Mouse (Mus musculus): ENCODE measurements around the gene Mdm2. TPM values are rescaled to one million over a fixed set of nuclear protein-coding genes. Genes with fewer than 3 reads are reported as not detected.
"Not testable (repeated sequence)": the region's sequence is repeated elsewhere in the genome, so short reads cannot be mapped to it uniquely, and the experiment has no call there.

Mdm2 gene
- polyA plus RNA-seq, 1 experiment from 2014 or later: 62.4 TPM

- Histone ChIP-seq H3K4me3 (no peak overlapping the region), H3K36me3 (peaks cover 98% of the 10 kb centered on the region), H3K4me1 (no peaks in the 10 kb centered on the region), H3K9me3 (replicated peaks) (no peaks in the 10 kb centered on the region), H3K27me3 (ENCODE audit: low read depth, poor library complexity, severe bottlenecking) (no peaks in the 10 kb centered on the region), H3K27ac (no peak overlapping the region)
- WGBS: 94% methylated on average over 5 of the region's 5 CpGs
- DNase-seq (ENCODE audit: low spot score): no peak
Observed at GRCm38 (mm10) chr10:117752851-117753647, 42.5 kb upstream of the Mdm2 start.

- no peak for DNase-seq (ENCODE audit: low spot score)
- H3K36me3 ChIP-seq: peaks cover 97% of the 10 kb centered on the region
- no peak overlapping the region for H3K4me3 ChIP-seq
- peaks cover 4% of the 10 kb centered on the region; the same call in 1 of the 2 replicates for H3K4me1 ChIP-seq
- no peaks in the 10 kb centered on the region for H3K9me3 ChIP-seq (replicated peaks)
- WGBS: 97% methylated on average over 7 of the region's 7 CpGs
- no peaks in the 10 kb centered on the region for H3K27me3 ChIP-seq (ENCODE audit: low read depth, poor library complexity, severe bottlenecking)
- no peak overlapping the region for H3K27ac ChIP-seq
Observed at GRCm38 (mm10) chr10:117752304-117752821, 41.8 kb upstream of the Mdm2 start.

GRCm38 (mm10) chr10:117751744-117752143, 41.2 kb upstream of the Mdm2 start:
- H3K36me3 ChIP-seq: peaks cover 91% of the 10 kb centered on the region
- 95% methylated on average over 6 of the region's 6 CpGs for WGBS

GRCm38 (mm10) chr10:117751282-117751610, 40.7 kb upstream of the Mdm2 start:
- H3K36me3 ChIP-seq: peaks cover 86% of the 10 kb centered on the region
- no peak for DNase-seq (ENCODE audit: low spot score)
- H3K9me3 ChIP-seq (replicated peaks): no peaks in the 10 kb centered on the region
- H3K4me1 ChIP-seq: peaks cover 4% of the 10 kb centered on the region; the same call in 1 of the 2 replicates
- H3K27me3 ChIP-seq (ENCODE audit: low read depth, poor library complexity, severe bottlenecking): no peaks in the 10 kb centered on the region
- H3K4me3 ChIP-seq: no peak overlapping the region
- 97% methylated on average over 14 of the region's 14 CpGs for WGBS
- H3K27ac ChIP-seq: no peak overlapping the region

More at GRCm38 (mm10) chr10:117751744-117752143, 41.2 kb upstream of the Mdm2 start:
- H3K9me3 ChIP-seq (replicated peaks): no peaks in the 10 kb centered on the region
- H3K4me3 ChIP-seq: no peak overlapping the region
- H3K27ac ChIP-seq: no peak overlapping the region
- no peaks in the 10 kb centered on the region for H3K27me3 ChIP-seq (ENCODE audit: low read depth, poor library complexity, severe bottlenecking)
- no peak for DNase-seq (ENCODE audit: low spot score)
- H3K4me1 ChIP-seq: peaks cover 4% of the 10 kb centered on the region; the same call in 1 of the 2 replicates

- Histone ChIP-seq H3K27ac (no peak overlapping the region), H3K9me3 (replicated peaks) (no peaks in the 10 kb centered on the region), H3K27me3 (ENCODE audit: low read depth, poor library complexity, severe bottlenecking) (no peaks in the 10 kb centered on the region), H3K4me3 (no peak overlapping the region), H3K36me3 (peaks cover 81% of the 10 kb centered on the region), H3K4me1 (peaks cover 4% of the 10 kb centered on the region; the same call in 1 of the 2 replicates)
- 97% methylated on average over 5 of the region's 5 CpGs for WGBS
- DNase-seq (ENCODE audit: low spot score): no peak
Observed at GRCm38 (mm10) chr10:117750529-117751281, 40.1 kb upstream of the Mdm2 start.

- DNase-seq (ENCODE audit: low spot score): no peak
- H3K27ac ChIP-seq: no peak overlapping the region
- H3K4me1 ChIP-seq: peaks cover 11% of the 10 kb centered on the region
- peaks cover 72% of the 10 kb centered on the region for H3K36me3 ChIP-seq
- H3K4me3 ChIP-seq: no peak overlapping the region
- no peaks in the 10 kb centered on the region for H3K9me3 ChIP-seq (replicated peaks)
- H3K27me3 ChIP-seq (ENCODE audit: low read depth, poor library complexity, severe bottlenecking): no peaks in the 10 kb centered on the region
- 92% methylated on average over 14 of the region's 14 CpGs for WGBS
Observed at GRCm38 (mm10) chr10:117749787-117750343, 39.3 kb upstream of the Mdm2 start.

GRCm38 (mm10) chr10:117749050-117749686, 38.6 kb upstream of the Mdm2 start:
- Histone ChIP-seq H3K27me3 (ENCODE audit: low read depth, poor library complexity, severe bottlenecking) (no peaks in the 10 kb centered on the region), H3K27ac (no peak overlapping the region), H3K36me3 (peaks cover 65% of the 10 kb centered on the region), H3K4me1 (peaks cover 17% of the 10 kb centered on the region), H3K9me3 (replicated peaks) (no peaks in the 10 kb centered on the region), H3K4me3 (no peak overlapping the region)
- DNase-seq (ENCODE audit: low spot score): no peak
- 98% methylated on average over 10 of the region's 10 CpGs for WGBS

- 88% methylated on average over 10 of the region's 10 CpGs for WGBS
- peaks cover 66% of the 10 kb centered on the region for H3K36me3 ChIP-seq
Observed at GRCm38 (mm10) chr10:117748276-117749049, 37.9 kb upstream of the Mdm2 start.

GRCm38 (mm10) chr10:117747711-117748110, 37.2 kb upstream of the Mdm2 start:
- H3K4me3 ChIP-seq: no peak overlapping the region
- peaks cover 24% of the 10 kb centered on the region for H3K4me1 ChIP-seq
- DNase-seq (ENCODE audit: low spot score): no peak
- peaks cover 60% of the 10 kb centered on the region for H3K36me3 ChIP-seq
- 95% methylated on average over 7 of the region's 7 CpGs for WGBS
- H3K9me3 ChIP-seq (replicated peaks): no peaks in the 10 kb centered on the region
- no peaks in the 10 kb centered on the region for H3K27me3 ChIP-seq (ENCODE audit: low read depth, poor library complexity, severe bottlenecking)
- H3K27ac ChIP-seq: no peak overlapping the region

More at GRCm38 (mm10) chr10:117748276-117749049, 37.9 kb upstream of the Mdm2 start:
- no peak overlapping the region for H3K27ac ChIP-seq
- no peak for DNase-seq (ENCODE audit: low spot score)
- no peaks in the 10 kb centered on the region for H3K9me3 ChIP-seq (replicated peaks)
- H3K4me3 ChIP-seq: no peak overlapping the region
- H3K27me3 ChIP-seq (ENCODE audit: low read depth, poor library complexity, severe bottlenecking): no peaks in the 10 kb centered on the region
- H3K4me1 ChIP-seq: peaks cover 24% of the 10 kb centered on the region

GRCm38 (mm10) chr10:117746297-117746883, 35.8 kb upstream of the Mdm2 start, which contains the start of gene Slc35e3:
Gene Slc35e3, minus strand, starts transcription at chr10:117746365.
- Histone ChIP-seq H3K36me3 (peaks cover 57% of the 10 kb centered on the region), H3K27ac (peak within 1 kb of the TSS; percentile 79), H3K27me3 (ENCODE audit: low read depth, poor library complexity, severe bottlenecking) (no peaks in the 10 kb centered on the region), H3K4me3 (peak within 1 kb of the TSS; percentile 63), H3K4me1 (peaks cover 24% of the 10 kb centered on the region), H3K9me3 (replicated peaks) (no peaks in the 10 kb centered on the region)
- DNase-seq (ENCODE audit: low spot score): peak; percentile 98
- WGBS: 15% methylated on average over 46 of the region's 46 CpGs

- Histone ChIP-seq H3K4me1 (peaks cover 24% of the 10 kb centered on the region), H3K27ac (peak overlapping the region; percentile 79), H3K36me3 (peaks cover 53% of the 10 kb centered on the region), H3K4me3 (peak overlapping the region; percentile 63)
- WGBS: under 1% methylated on average over 19 of the region's 46 CpGs
- H3K9me3 ChIP-seq (replicated peaks); H3K27me3 ChIP-seq (ENCODE audit: low read depth, poor library complexity, severe bottlenecking): not testable (repeated sequence)
- DNase-seq (ENCODE audit: low spot score): peak; percentile 53
Observed at GRCm38 (mm10) chr10:117745570-117746296, 35.2 kb upstream of the Mdm2 start.
